In the genomic region with DNA sequence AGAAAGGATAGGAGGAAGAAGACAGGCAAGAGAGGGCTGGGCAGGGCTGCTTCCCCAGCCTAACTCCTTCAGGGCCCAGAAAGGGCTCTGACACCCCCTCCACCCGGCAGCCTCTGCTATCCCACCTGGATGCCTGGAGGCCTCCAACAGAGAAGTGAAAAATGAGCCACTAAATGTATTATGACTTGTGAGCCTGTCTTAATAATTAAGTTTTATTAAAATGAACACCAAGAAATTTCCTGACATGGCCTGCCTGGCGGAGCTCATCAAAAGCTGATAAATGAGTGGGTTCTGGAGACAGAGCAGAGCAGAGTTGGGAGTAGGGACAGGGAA, we compare ENCODE assay signal across 11 mouse cellular contexts.
DNase-seq lines count a peak whose midpoint lies in the region; ATAC-seq and TF ChIP-seq lines count a peak whose summit lies in the region.
"Had no signal": no experiment of that assay in that cellular context is flagged by ENCODE, and none has a peak within 500 bp of the region (broad histone marks: within the 10 kb centered on the region; RNA-seq: fewer than 3 reads in every experiment).

No protein-coding gene starts in this region.

- H3K4me2 ChIP-seq in forebrain, embryonic 12.5 days: no peak overlapping the region
- H3K4me2 ChIP-seq in forebrain, embryonic 16.5 days (ENCODE audit: low read length): no peak overlapping the region
- H3K4me2 ChIP-seq in intestine, embryonic 14.5 days (ENCODE audit: low read length): no peak overlapping the region
- no peak overlapping the region for H3K4me2 ChIP-seq in intestine, postnatal 0 days (replicated peaks; ENCODE audit: low read depth)
- no peak overlapping the region for H3K4me2 ChIP-seq in limb, embryonic 15.5 days

- no peak for DNase-seq in intestine, embryonic 14.5 days (ENCODE audit: low spot score)
- DNase-seq in 3134 (ENCODE audit: extremely low read depth, insufficient read length, low spot score): peak; percentile 13
- no peak for DNase-seq in cerebellum, postnatal 25 days
- no peak for DNase-seq in layer of hippocampus, adult 11-12 months (ENCODE audit: low spot score)
- DNase-seq: gastrocnemius, postnatal 14 days; right cerebral cortex, postnatal 25 days; thymus, adult 18-20 months had no signal

- H3K9ac ChIP-seq in forebrain, embryonic 12.5 days: no peak overlapping the region
- no peak overlapping the region for H3K9ac ChIP-seq in forebrain, embryonic 16.5 days (replicated peaks; ENCODE audit: low read depth, low read length)
- H3K9ac ChIP-seq in intestine, embryonic 14.5 days (ENCODE audit: low read length): no peak overlapping the region
- H3K9ac ChIP-seq in intestine, postnatal 0 days (ENCODE audit: low read depth, low read length): no peak overlapping the region
- H3K9ac ChIP-seq in limb, embryonic 15.5 days: no peak overlapping the region

- H3K4me3 ChIP-seq in forebrain, embryonic 12.5 days (replicated peaks): no peak overlapping the region
- no peak overlapping the region for H3K4me3 ChIP-seq in forebrain, embryonic 16.5 days (replicated peaks; ENCODE audit: low read length)
- H3K4me3 ChIP-seq in intestine, embryonic 14.5 days (ENCODE audit: low read depth, low read length): no peak overlapping the region
- no peak overlapping the region for H3K4me3 ChIP-seq in intestine, postnatal 0 days (ENCODE audit: low read depth, low read length)
- H3K4me3 ChIP-seq in limb, embryonic 15.5 days: no peak overlapping the region

- H3K27me3 ChIP-seq in forebrain, embryonic 12.5 days: no peaks in the 10 kb centered on the region
- H3K27me3 ChIP-seq in forebrain, embryonic 16.5 days (replicated peaks; ENCODE audit: control insufficient read depth, insufficient read depth, low read length): no peaks in the 10 kb centered on the region
- no peaks in the 10 kb centered on the region for H3K27me3 ChIP-seq in intestine, embryonic 14.5 days (replicated peaks; ENCODE audit: control insufficient read depth, insufficient read depth, low read length)
- no peaks in the 10 kb centered on the region for H3K27me3 ChIP-seq in intestine, postnatal 0 days (replicated peaks; ENCODE audit: control insufficient read depth, insufficient read depth, low read length)
- no peaks in the 10 kb centered on the region for H3K27me3 ChIP-seq in limb, embryonic 15.5 days

- H3K27ac ChIP-seq in forebrain, embryonic 12.5 days: 0 out of 2 replicates have a peak overlapping the region, but pooled peaks have one; percentile 26
- no peak overlapping the region for H3K27ac ChIP-seq in forebrain, embryonic 16.5 days (ENCODE audit: low read length)
- peak overlapping the region; percentile 67 for H3K27ac ChIP-seq in intestine, embryonic 14.5 days (ENCODE audit: low read depth)
- no peak overlapping the region for H3K27ac ChIP-seq in intestine, postnatal 0 days (ENCODE audit: low read depth, low read length)
- H3K27ac ChIP-seq in limb, embryonic 15.5 days: peak overlapping the region; percentile 61

- peaks cover 8% of the 10 kb centered on the region for H3K9me3 ChIP-seq in forebrain, embryonic 12.5 days
- H3K9me3 ChIP-seq in forebrain, embryonic 16.5 days (ENCODE audit: control insufficient read depth, low read length): peaks cover 6% of the 10 kb centered on the region; the same call in 1 of the 2 replicates
- H3K9me3 ChIP-seq in intestine, embryonic 14.5 days (ENCODE audit: control insufficient read depth, low read length): no peaks in the 10 kb centered on the region
- H3K9me3 ChIP-seq in intestine, postnatal 0 days (ENCODE audit: control insufficient read depth): no peaks in the 10 kb centered on the region
- no peaks in the 10 kb centered on the region for H3K9me3 ChIP-seq in limb, embryonic 15.5 days

- no peaks in the 10 kb centered on the region for H3K36me3 ChIP-seq in forebrain, embryonic 12.5 days (replicated peaks)
- H3K36me3 ChIP-seq in forebrain, embryonic 16.5 days (ENCODE audit: control insufficient read depth, insufficient read depth): no peaks in the 10 kb centered on the region
- no peaks in the 10 kb centered on the region for H3K36me3 ChIP-seq in intestine, embryonic 14.5 days (ENCODE audit: control insufficient read depth, insufficient read depth, low read length)
- no peaks in the 10 kb centered on the region for H3K36me3 ChIP-seq in intestine, postnatal 0 days (ENCODE audit: control insufficient read depth, insufficient read depth)
- H3K36me3 ChIP-seq in limb, embryonic 15.5 days: no peaks in the 10 kb centered on the region

- TF ChIP-seq CTCF in intestine, postnatal 0 days (IDR thresholded peaks at IDR 0.05; ENCODE audit: low read depth): no peak

- WGBS in forebrain, embryonic 12.5 days: 79% methylated on average over 2 of the region's 2 CpGs
- WGBS in forebrain, embryonic 16.5 days: 71% methylated on average over 2 of the region's 2 CpGs
- 52% methylated on average over 2 of the region's 2 CpGs for WGBS in intestine, embryonic 14.5 days
- WGBS in intestine, postnatal 0 days: 59% methylated on average over 2 of the region's 2 CpGs
- 31% methylated on average over 2 of the region's 2 CpGs for WGBS in limb, embryonic 15.5 days

- no peak for ATAC-seq in forebrain, embryonic 12.5 days (ENCODE audit: low FRiP score)
- no peak for ATAC-seq in forebrain, embryonic 16.5 days
- peak; percentile 36; the same call in 1 of the 2 replicates for ATAC-seq in intestine, embryonic 14.5 days (replicated peaks; ENCODE audit: low FRiP score, low TSS enrichment, low read depth)
- ATAC-seq in intestine, postnatal 0 days: no peak
- no peak for ATAC-seq in limb, embryonic 15.5 days (ENCODE audit: insufficient number of reproducible peaks, low FRiP score, low TSS enrichment, low read depth)

- H3K4me1 ChIP-seq in forebrain, embryonic 12.5 days: peaks cover 15% of the 10 kb centered on the region; the same call in 1 of the 2 replicates
- peaks cover 6% of the 10 kb centered on the region for H3K4me1 ChIP-seq in forebrain, embryonic 16.5 days (replicated peaks; ENCODE audit: control insufficient read depth, insufficient read depth, low read length)
- H3K4me1 ChIP-seq in intestine, embryonic 14.5 days (replicated peaks; ENCODE audit: control insufficient read depth, insufficient read depth, low read length): peaks cover 15% of the 10 kb centered on the region
- peaks cover 9% of the 10 kb centered on the region; the same call in 1 of the 2 replicates for H3K4me1 ChIP-seq in intestine, postnatal 0 days (replicated peaks; ENCODE audit: control insufficient read depth, insufficient read depth, low read length)
- peaks cover 20% of the 10 kb centered on the region for H3K4me1 ChIP-seq in limb, embryonic 15.5 days

Comparison
In these comparisons a context has a peak if more than half of its experiments do, and no peak if none do; other contexts are left out.
1. H3K27ac ChIP-seq: peak in forebrain, embryonic 12.5 days (single experiment), intestine, embryonic 14.5 days (single experiment) and limb, embryonic 15.5 days (single experiment); none in forebrain, embryonic 16.5 days (single experiment) and intestine, postnatal 0 days (single experiment).